Mouse (Mus musculus): ENCODE data around the gene Azin2.

The Azin2 gene

GRCm38 (mm10) chr4:128896667-128897066 is 65.6 kb downstream of the Azin2 start:
- no peak for DNase-seq (ENCODE audit: extremely low spot score)

GRCm38 (mm10) chr4:128895841-128896240 is 66.4 kb downstream of the Azin2 start:
- DNase-seq (ENCODE audit: extremely low spot score), result no peak

GRCm38 (mm10) chr4:128894112-128894511 is 68.1 kb downstream of the Azin2 start:
- DNase-seq (ENCODE audit: extremely low spot score), result no peak

- no peak for DNase-seq (ENCODE audit: extremely low spot score)
These were observed 70.1 kb downstream of the Azin2 start for GRCm38 (mm10) chr4:128892188-128892587.

- no peak for DNase-seq (ENCODE audit: extremely low spot score)
These were observed 70.5 kb downstream of the Azin2 start for GRCm38 (mm10) chr4:128891746-128892145.

GRCm38 (mm10) chr4:128891157-128891556 is 71.1 kb downstream of the Azin2 start:
- no peak for DNase-seq (ENCODE audit: extremely low spot score)

GRCm38 (mm10) chr4:128889752-128890630 is 72.3 kb downstream of the Azin2 start:
- no peak for DNase-seq (ENCODE audit: extremely low spot score)

GRCm38 (mm10) chr4:128888436-128888990 is 73.7 kb downstream of the Azin2 start:
- DNase-seq (ENCODE audit: extremely low spot score), result no peak

- no peak for DNase-seq (ENCODE audit: extremely low spot score)
These were observed 74.6 kb downstream of the Azin2 start for GRCm38 (mm10) chr4:128887641-128888091.

GRCm38 (mm10) chr4:128887026-128887425 is 75.2 kb downstream of the Azin2 start:
- DNase-seq (ENCODE audit: extremely low spot score), result no peak

GRCm38 (mm10) chr4:128886571-128886970 is 75.7 kb downstream of the Azin2 start:
- no peak for DNase-seq (ENCODE audit: extremely low spot score)

- no peak for DNase-seq (ENCODE audit: extremely low spot score)
These were observed 76.7 kb downstream of the Azin2 start for GRCm38 (mm10) chr4:128885540-128885939.

GRCm38 (mm10) chr4:128884711-128885095 is 77.5 kb downstream of the Azin2 start:
- DNase-seq (ENCODE audit: extremely low spot score), result no peak

- DNase-seq (ENCODE audit: extremely low spot score), result peak; percentile 81
These were observed 78.2 kb downstream of the Azin2 start for GRCm38 (mm10) chr4:128883801-128884710.

GRCm38 (mm10) chr4:128883379-128883781 is 78.9 kb downstream of the Azin2 start, which contains the start of gene Trim62:
Gene Trim62, plus strand, starts transcription at chr4:128883580.
- DNase-seq (ENCODE audit: extremely low spot score), result peak; percentile 78
